Mouse (Mus musculus): ENCODE results near the gene Gm13023.
"Not testable (repeated sequence)": the region's sequence is repeated elsewhere in the genome, so short reads cannot be mapped to it uniquely, and the experiment has no call there.

Gene Gm13023

DNA sequence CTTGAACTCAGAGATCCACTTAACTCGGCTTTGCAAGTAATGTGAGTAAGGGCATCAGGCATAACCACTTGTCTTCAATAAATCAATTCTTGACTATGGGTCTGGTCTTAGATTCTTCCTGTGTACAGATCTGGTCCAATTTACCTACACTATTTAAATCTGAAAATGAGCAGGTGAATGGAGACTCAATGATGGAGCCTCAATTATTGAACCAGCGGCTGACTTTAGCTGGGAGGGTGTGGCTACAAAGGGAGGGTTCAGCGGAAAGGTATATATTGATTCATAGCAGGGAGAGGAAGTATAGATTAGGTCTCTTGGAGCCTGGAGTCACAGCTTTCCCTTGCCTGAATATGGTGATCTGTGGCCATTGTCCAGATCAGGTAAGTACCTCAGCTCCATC lies at the start of gene Gm13023:
Gene Gm13023 (plus strand): TSS at position 301 of the 400 bp plus-strand sequence.
- DNase-seq (ENCODE audit: low read depth, low spot score), result not testable (repeated sequence)

DNA sequence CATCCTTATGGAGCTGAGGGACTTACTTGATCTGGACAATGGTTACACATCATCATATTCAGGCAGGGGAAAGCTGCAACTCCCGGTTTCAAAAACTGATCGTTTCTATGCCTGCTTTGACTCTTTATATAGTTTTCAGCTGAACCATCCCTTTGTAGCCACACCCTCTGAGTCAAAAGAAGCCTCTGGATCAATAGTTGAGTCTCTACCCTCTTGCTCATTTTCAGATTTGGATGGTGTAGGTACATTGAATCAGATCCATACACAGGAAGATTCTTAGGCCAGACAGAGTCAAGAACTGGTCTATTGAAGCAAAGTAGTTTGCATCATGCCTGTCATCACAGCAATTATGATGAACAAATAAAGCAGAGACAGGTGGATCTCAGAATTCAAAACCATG lies 26.8 kb downstream of the Gm13023 start, which contains the start of gene Gm13084:
Gene Gm13084 (minus strand): TSS at position 101 of the 400 bp plus-strand sequence.
- DNase-seq (ENCODE audit: low read depth, low spot score), result no peak

Measured in CD4-positive, CD25-positive, alpha-beta regulatory T cell, adult 2 months (primary cell).